Mouse (Mus musculus) forebrain, embryonic 14.5 days (tissue): ENCODE measurements around the gene Zdhhc12. TPM values are rescaled to one million over a fixed set of nuclear protein-coding genes. Genes with fewer than 3 reads are reported as not detected.
"Not testable (repeated sequence)": the region's sequence is repeated elsewhere in the genome, so short reads cannot be mapped to it uniquely, and the experiment has no call there.

Experiments
- ATAC-seq: fragments of 200-750 bp; cut with Nextera tagmentation; 2 replicates; pipeline ENCODE4 v1.8.0; 2017; ENCODE audit warnings: mild to moderate bottlenecking, moderate library complexity
- DNase-seq: peaks from one replicate; pipeline ENCODE4 v3.0.0-alpha.2; 2015; ENCODE audit warnings: low spot score
- H3K27ac ChIP-seq: fragments of 300-500 bp; sonication (generic); 2 replicates; pipeline ENCODE4 v1.5.1; 2014; ENCODE audit warnings: low read depth, mild to moderate bottlenecking, control low read depth, low read length, moderate library complexity
- H3K27me3 ChIP-seq: fragments of 300-500 bp; sonication (generic); replicated peaks from 2 replicates; pipeline ENCODE4 v1.6.1; 2014; ENCODE audit warnings: low read length, control low read depth, mixed read lengths; ENCODE audit not compliant: control insufficient read depth, insufficient read depth
- H3K36me3 ChIP-seq: fragments of 300-500 bp; sonication (generic); 2 replicates; pipeline ENCODE4 v1.6.1; 2014; ENCODE audit warnings: low read length, control low read depth; ENCODE audit not compliant: control insufficient read depth, insufficient read depth
- H3K4me1 ChIP-seq: fragments of 300-500 bp; sonication (generic); 2 replicates; pipeline ENCODE4 v1.6.1; 2014; ENCODE audit warnings: antibody characterized with exemption, low read length, control low read depth; ENCODE audit not compliant: control insufficient read depth, insufficient read depth
- H3K4me2 ChIP-seq: fragments of 300-500 bp; sonication (generic); 2 replicates; pipeline ENCODE4 v1.6.1; 2014; ENCODE audit warnings: mild to moderate bottlenecking, control low read depth, low read length
- H3K4me3 ChIP-seq: fragments of 300-500 bp; sonication (generic); 2 replicates; pipeline ENCODE4 v1.5.1; 2014; ENCODE audit warnings: low read depth, low read length, control low read depth
- H3K9ac ChIP-seq: fragments of 300-500 bp; sonication (generic); 2 replicates; pipeline ENCODE4 v1.6.1; 2014; ENCODE audit warnings: mild to moderate bottlenecking, low read length, control low read depth, moderate library complexity
- H3K9me3 ChIP-seq: fragments of 300-500 bp; sonication (generic); replicated peaks from 2 replicates; pipeline ENCODE4 v1.6.1; 2016; ENCODE audit warnings: low read length, control low read depth, mixed read lengths; ENCODE audit not compliant: control insufficient read depth
- WGBS: fragments of 180-500 bp; shearing (Covaris S2); extraction: QIAGEN DNeasy Blood & Tissue Kit; methylation state at CpG from one replicate; pipeline ENCODE4 v1.1.7; 2014; 5-methylcytosine and 5-hydroxymethylcytosine counted together
- polyA plus RNA-seq: library from polyadenylated mRNA; unstranded; fragments of >200 nt; fragmentation: Nextera tagmentation; extraction: Ambion mirVana; gene quantifications from 2 replicates; pipeline ENCODE4 v1.2.1, GENCODE M21; 2014

Zdhhc12 gene
- 21.6 and 24.1 TPM in 2 replicates for polyA plus RNA-seq

DNA sequence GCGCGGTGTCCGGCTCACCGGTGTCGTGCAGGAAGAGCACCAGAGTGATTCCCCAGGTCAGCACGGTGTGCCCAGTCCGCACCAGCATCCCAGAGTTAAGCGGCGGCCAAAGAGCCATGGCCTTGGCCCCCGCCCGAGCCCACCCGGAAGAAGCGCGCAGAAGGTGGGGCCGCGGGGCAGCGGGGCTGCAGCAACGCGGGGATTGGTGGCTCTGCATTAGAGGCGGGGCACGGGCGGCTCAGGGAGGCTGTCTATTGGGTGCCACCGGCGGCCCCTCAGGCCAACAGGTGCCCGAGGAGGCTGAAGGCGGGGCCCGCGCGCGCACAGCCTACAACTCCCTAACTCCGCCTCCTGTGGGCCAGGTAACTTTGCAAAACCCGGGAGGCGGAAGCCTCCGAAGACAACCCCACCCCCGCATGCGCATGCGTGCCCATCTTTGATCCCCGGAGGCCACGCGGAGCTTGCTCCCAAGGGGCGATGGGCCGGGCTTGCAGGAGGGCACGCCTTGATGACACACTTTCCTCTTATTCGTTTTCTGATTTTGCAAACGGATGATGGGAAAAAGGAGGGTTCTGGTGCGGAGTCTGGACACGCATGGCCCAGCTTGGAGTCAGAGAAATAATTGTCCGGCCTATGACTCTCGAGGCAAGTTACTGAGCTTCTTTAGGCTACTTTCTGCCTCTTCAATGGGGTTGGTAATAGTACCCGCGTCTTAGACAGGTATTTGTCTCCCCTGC, at the start of gene Zdhhc12:
TSS of gene Zdhhc12 (minus strand) at position 178 of the 737 bp plus-strand sequence.
- Histone ChIP-seq H3K27ac (peak within 1 kb of the TSS; percentile 30; the same call in 1 of the 2 replicates), H3K4me1 (peaks cover 8% of the 10 kb centered on the region), H3K9me3 (no peaks in the 10 kb centered on the region), H3K4me3 (peak within 1 kb of the TSS; percentile 56), H3K27me3 (no peaks in the 10 kb centered on the region), H3K36me3 (peaks cover 25% of the 10 kb centered on the region), H3K9ac (peak within 1 kb of the TSS; percentile 72), H3K4me2 (peak within 1 kb of the TSS; percentile 75)
- DNase-seq (peak; percentile 96), ATAC-seq (peak; percentile 97)
- under 1% methylated on average over 41 of the region's 51 CpGs for WGBS

DNA sequence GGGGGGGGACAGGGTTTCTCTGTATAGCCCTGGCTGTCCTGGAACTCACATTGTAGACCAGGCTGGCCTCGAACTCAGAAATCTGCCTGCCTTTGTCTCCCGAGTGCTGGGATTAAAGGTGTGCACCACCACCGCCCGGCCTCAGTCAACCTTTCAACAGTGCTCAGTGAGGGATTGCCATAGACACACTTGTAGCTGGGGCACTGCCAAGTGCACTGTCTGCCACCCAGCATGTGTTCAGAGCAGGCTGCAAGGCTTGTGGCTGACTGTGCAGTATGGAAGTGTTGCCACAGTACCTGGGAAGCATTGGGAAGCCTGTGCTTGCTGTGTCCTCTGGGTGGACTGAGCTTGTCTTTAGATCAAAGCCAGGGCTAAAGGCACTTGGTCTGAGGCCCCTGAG, 46.6 kb upstream of the Zdhhc12 start:
- not testable (repeated sequence) for H3K4me3 ChIP-seq, H3K27me3 ChIP-seq, H3K4me1 ChIP-seq, H3K4me2 ChIP-seq, DNase-seq, H3K9me3 ChIP-seq, H3K27ac ChIP-seq, ATAC-seq, H3K9ac ChIP-seq
- H3K36me3 ChIP-seq: peaks cover 74% of the 10 kb centered on the region
- 89% methylated on average over 4 of the region's 4 CpGs for WGBS

DNA sequence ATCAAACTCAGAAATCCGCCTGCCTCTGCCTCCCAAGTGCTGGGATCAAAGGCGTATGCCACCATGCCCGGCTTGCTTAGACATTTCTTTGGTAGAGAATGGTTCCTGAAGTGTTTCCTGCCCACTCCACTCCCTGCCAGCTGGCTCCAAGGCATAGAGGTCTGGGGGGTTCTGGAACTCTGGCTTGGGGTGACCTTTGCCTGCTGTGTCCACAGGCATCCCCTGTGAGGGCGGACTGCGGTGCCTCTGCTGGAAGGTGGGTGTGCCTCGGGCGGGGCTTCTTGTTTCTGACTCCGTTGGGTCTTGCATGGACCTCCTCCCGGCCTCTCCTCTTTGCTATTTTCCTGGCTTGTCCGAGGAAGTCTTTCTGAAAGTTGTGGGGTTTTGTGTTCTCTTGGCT, 43.0 kb upstream of the Zdhhc12 start:
- no peak for DNase-seq
- peaks cover 17% of the 10 kb centered on the region for H3K4me1 ChIP-seq
- no peak overlapping the region for H3K4me2 ChIP-seq
- H3K9ac ChIP-seq: no peak overlapping the region
- H3K36me3 ChIP-seq: peaks cover 41% of the 10 kb centered on the region
- no peak overlapping the region for H3K4me3 ChIP-seq
- no peaks in the 10 kb centered on the region for H3K9me3 ChIP-seq
- 90% methylated on average over 10 of the region's 10 CpGs for WGBS
- H3K27ac ChIP-seq: no peak overlapping the region
- no peaks in the 10 kb centered on the region for H3K27me3 ChIP-seq
- ATAC-seq: no peak

DNA sequence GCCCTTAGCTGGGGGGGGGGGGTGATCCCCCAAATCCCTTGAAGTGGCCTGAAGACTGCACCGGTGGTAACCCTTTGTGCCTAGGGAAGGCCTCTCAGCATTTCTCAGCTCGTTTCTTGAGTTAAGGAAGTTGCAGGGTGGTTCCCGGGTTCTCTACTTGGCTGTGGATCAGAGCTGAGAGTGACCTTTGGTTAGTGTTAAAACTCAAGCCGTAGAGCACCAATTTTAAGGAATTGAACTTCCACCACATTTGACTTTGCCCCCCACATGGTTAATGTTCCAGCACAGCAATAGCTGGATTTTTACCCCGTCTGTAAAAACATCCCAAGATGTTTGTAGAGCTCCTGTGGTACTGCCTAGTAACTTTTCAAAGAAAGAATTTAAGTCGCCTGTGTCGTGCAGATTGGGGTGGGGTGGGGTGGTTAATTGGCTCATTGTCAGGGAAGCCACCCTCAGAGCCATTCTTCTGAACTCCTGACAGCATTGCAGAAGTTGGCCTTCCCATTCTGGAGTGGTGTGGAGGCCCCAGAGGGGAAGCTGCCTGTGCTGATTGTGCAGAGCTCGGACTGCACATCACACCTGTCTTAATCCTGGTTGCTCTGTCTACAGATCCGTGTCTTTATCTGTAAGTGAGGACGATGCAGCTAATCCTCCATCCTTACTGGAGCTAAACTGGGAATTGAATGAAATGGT, 41.6 kb upstream of the Zdhhc12 start:
- WGBS: 53% methylated on average over 10 of the region's 10 CpGs
- DNase-seq (no peak), ATAC-seq (no peak)
- Histone ChIP-seq H3K36me3 (peaks cover 27% of the 10 kb centered on the region), H3K4me3 (peak overlapping the region; percentile 83), H3K4me1 (peaks cover 17% of the 10 kb centered on the region), H3K9me3 (no peaks in the 10 kb centered on the region), H3K4me2 (peak overlapping the region; percentile 95), H3K27me3 (no peaks in the 10 kb centered on the region), H3K9ac (peak overlapping the region; percentile 83), H3K27ac (no peak overlapping the region)

DNA sequence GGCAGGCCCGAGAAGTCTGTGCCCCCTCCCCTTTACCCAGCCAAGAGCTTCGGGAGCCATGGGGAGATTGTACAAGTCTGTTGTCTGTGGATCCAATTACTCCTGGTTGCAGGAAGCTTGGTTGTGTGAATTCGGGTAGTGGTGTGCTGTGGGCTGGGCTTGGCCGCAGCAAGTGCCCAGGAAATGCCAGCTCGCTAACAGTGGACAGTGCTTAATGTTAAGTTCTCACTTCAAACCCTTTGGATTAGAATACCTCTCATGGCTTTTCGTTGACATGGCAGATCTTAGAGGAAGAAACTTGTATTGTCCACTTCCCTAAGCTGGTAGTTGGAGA, 40.9 kb upstream of the Zdhhc12 start:
- H3K4me3 ChIP-seq: peak overlapping the region; percentile 83
- H3K9me3 ChIP-seq: no peaks in the 10 kb centered on the region
- H3K36me3 ChIP-seq: peaks cover 24% of the 10 kb centered on the region
- ATAC-seq: no peak; the same call in 1 of the 2 replicates
- no peak overlapping the region; the same call in 1 of the 2 replicates for H3K27ac ChIP-seq
- WGBS: 21% methylated on average over 6 of the region's 6 CpGs
- peak overlapping the region; percentile 95 for H3K4me2 ChIP-seq
- peak overlapping the region; percentile 83 for H3K9ac ChIP-seq
- H3K4me1 ChIP-seq: peaks cover 17% of the 10 kb centered on the region
- H3K27me3 ChIP-seq: no peaks in the 10 kb centered on the region
- DNase-seq: no peak

DNA sequence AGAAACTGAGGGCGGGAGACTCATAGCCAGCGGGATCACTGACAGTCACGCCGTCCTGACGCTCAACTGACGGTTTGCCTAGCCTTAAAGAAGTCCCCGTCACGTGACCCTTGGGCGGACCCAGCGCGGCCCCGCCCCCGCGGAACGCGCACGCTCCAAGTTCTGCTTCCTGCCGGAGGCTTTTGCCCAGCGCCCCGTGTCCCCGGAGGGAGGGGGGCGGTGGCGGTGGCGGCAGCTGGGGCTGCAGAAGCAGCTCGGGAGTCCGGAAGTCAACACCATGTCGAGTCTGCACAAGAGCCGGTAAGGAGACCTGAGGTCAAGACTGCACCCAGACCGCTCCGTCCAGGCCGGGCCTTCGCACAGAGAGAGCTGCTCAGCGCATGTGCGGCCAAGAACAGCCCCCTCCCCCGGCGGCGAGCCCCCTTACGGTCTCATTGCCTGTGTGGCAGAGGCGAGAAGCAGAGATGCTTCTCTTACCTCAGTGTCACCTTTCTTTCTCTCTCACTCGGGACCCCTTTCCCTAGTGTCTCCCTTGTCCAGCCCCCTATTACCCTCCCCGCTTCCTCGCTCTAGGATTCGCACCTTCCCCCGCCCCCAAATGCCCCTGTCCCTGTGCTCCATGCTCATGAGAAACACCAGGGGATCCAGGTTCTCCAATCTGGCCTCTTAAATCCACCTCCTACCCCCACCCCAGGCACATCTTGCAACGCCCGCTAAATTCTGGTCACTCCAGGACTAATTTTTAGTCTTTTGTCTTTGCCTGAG, 40.3 kb upstream of the Zdhhc12 start, which contains the start of gene Tbc1d13:
TSS of gene Tbc1d13 (plus strand) at position 134 of the 765 bp plus-strand sequence.
- Histone ChIP-seq H3K27me3 (no peaks in the 10 kb centered on the region), H3K4me2 (peak within 1 kb of the TSS; percentile 95), H3K9ac (peak within 1 kb of the TSS; percentile 83), H3K4me3 (peak within 1 kb of the TSS; percentile 83), H3K27ac (peak within 1 kb of the TSS; percentile 63; the same call in 1 of the 2 replicates), H3K36me3 (peaks cover 20% of the 10 kb centered on the region), H3K9me3 (no peaks in the 10 kb centered on the region), H3K4me1 (peaks cover 17% of the 10 kb centered on the region)
- DNase-seq: peak; percentile 96
- ATAC-seq: peak; percentile 96
- WGBS: under 1% methylated on average over 46 of the region's 46 CpGs

DNA sequence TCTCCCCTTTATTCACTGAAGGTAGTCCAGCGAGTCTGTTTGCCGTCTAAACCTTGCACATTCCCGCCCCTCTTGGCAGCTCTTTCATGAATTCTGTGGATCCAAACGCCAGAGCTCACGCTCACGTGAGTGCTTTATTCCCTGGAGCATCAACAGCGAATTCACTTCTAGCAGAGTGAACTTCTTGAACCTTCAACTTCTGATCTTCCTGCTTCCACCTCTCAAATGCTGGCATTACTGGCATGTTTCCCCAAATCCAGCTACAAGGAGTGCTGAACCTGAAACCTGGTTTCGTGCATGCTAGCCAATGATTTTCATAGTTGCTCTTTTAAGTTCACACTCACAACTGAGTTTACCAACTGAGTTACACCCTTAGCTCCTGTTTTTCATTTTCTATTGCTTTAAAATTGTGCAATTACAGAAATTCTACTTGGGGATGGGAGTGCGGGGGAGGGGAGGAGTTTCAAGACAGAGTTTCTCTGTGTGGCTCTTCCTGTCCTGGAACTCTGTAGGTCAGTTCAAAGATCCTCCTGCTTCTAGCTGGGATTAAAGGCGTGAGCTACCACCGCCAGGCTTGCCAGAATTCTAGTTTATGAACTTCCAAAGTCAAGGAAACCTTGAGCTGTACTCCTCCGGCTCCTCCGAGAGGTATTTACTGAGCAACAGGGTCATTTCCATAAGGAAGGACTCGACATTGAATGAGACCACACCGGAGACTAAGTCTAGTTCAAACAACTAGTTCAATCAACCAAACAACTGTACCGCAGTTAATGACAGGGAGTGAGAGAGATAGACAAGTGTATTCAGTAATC, 39.6 kb upstream of the Zdhhc12 start:
- peak overlapping the region; percentile 83 for H3K9ac ChIP-seq
- peaks cover 17% of the 10 kb centered on the region for H3K4me1 ChIP-seq
- H3K4me2 ChIP-seq: peak overlapping the region; percentile 95
- no peaks in the 10 kb centered on the region for H3K9me3 ChIP-seq
- WGBS: 20% methylated on average over 16 of the region's 16 CpGs
- H3K27me3 ChIP-seq: no peaks in the 10 kb centered on the region
- no peak for DNase-seq
- H3K36me3 ChIP-seq: peaks cover 12% of the 10 kb centered on the region; the same call in 1 of the 2 replicates
- no peak overlapping the region for H3K27ac ChIP-seq
- H3K4me3 ChIP-seq: peak overlapping the region; percentile 83
- no peak for ATAC-seq

DNA sequence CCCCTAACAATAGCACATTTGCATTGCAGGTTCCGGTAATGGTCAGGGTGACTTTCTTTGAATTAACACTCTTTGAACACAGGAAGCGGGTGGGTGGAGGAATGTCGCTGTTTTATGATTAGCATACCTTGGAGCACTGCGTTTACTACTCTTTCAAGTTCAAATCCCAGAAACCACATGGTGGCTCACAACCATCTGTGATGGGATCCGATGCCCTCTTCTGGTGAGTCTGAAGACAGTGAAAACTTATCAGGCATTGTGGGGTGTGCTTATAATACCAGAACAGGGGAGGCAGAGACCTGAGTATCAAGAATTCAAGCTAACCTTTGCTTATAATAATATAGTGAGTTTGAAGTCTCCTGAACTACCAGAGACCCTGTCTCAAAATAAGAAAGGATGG, 37.8 kb upstream of the Zdhhc12 start:
- not testable (repeated sequence) for H3K9me3 ChIP-seq, H3K4me2 ChIP-seq, H3K4me3 ChIP-seq, H3K27me3 ChIP-seq, DNase-seq, H3K9ac ChIP-seq, H3K36me3 ChIP-seq, ATAC-seq, H3K27ac ChIP-seq
- 65% methylated on average over 5 of the region's 5 CpGs for WGBS
- peaks cover 17% of the 10 kb centered on the region for H3K4me1 ChIP-seq
